Mouse (Mus musculus): ENCODE results near the gene Fam114a2. TPM values are rescaled to one million over a fixed set of nuclear protein-coding genes. Genes with fewer than 3 reads are reported as not detected.

The Fam114a2 gene
- polyA plus RNA-seq, 1 experiment: 12.7 TPM

- TF ChIP-seq CTCF (IDR thresholded peaks at IDR 0.05; ENCODE audit: control insufficient read depth, insufficient read depth, insufficient replicate concordance, low read depth, low read length): no peak
- no peak for TF ChIP-seq POLR2A (IDR thresholded peaks at IDR 0.05; ENCODE audit: control insufficient read depth, low read depth, low read length)
- Histone ChIP-seq H3K27me3 (ENCODE audit: control insufficient read depth, insufficient read depth, low read length) (no peaks in the 10 kb centered on the region), H3K4me3 (ENCODE audit: control insufficient read depth, low read depth, low read length) (no peak overlapping the region), H3K36me3 (ENCODE audit: control insufficient read depth, insufficient read depth, low read length) (no peaks in the 10 kb centered on the region), H3K4me1 (ENCODE audit: control insufficient read depth, insufficient read depth, low read length) (no peaks in the 10 kb centered on the region), H3K27ac (ENCODE audit: control insufficient read depth, insufficient read depth, low read depth, low read length) (no peak overlapping the region)
Measured at GRCm38 (mm10) chr11:57434153-57434552, 84.3 kb downstream of the Fam114a2 start.

Other genes with a start within 250 kb of the Fam114a2 start
- gene Mfap3, start within 50 bp of the Fam114a2 start, polyA plus RNA-seq (2012; rRNA removed): 7.4 and 10.7 TPM in 2 replicates
- gene Galnt10, start 126.8 kb upstream of the Fam114a2 start, polyA plus RNA-seq (2012; rRNA removed): 21.2 and 25.9 TPM in 2 replicates